Mouse (Mus musculus) bone marrow, adult 2 months (tissue): Measurements from ENCODE around the gene Fbxo39.

Experiments used
- CTCF ChIP-seq: fragments of 200-500 bp; IDR thresholded peaks from 2 replicates; pipeline ENCODE4 v1.5.1; 2011; ENCODE audit warnings: low read length, control low read depth; ENCODE audit not compliant: control insufficient read depth, insufficient read depth
- POLR2A ChIP-seq: fragments of 200-500 bp; IDR thresholded peaks from 2 replicates; pipeline ENCODE4 v1.6.1; 2011; ENCODE audit warnings: low read depth, mild to moderate bottlenecking, control low read depth, low read length, borderline replicate concordance; ENCODE audit not compliant: control insufficient read depth

GRCm38 (mm10) chr11:72310491-72310890, 3.8 kb upstream of the Fbxo39 start:
- TF ChIP-seq CTCF (no peak), POLR2A (no peak)
